Mouse (Mus musculus) cerebellum, adult 2 months (tissue): ENCODE measurements around the gene Klk1b11.

Experiments
- CTCF ChIP-seq: fragments of 200-500 bp; IDR thresholded peaks from 2 replicates; pipeline ENCODE4 v1.5.1; 2011; ENCODE audit warnings: low read depth, mild to moderate bottlenecking, control low read depth, low read length, moderate library complexity, borderline replicate concordance; ENCODE audit not compliant: insufficient read depth
- POLR2A ChIP-seq: fragments of 200-500 bp; IDR thresholded peaks from 2 replicates; pipeline ENCODE4 v1.6.1; 2011; ENCODE audit warnings: low read length, control low read depth, borderline replicate concordance; ENCODE audit not compliant: insufficient read depth

DNA sequence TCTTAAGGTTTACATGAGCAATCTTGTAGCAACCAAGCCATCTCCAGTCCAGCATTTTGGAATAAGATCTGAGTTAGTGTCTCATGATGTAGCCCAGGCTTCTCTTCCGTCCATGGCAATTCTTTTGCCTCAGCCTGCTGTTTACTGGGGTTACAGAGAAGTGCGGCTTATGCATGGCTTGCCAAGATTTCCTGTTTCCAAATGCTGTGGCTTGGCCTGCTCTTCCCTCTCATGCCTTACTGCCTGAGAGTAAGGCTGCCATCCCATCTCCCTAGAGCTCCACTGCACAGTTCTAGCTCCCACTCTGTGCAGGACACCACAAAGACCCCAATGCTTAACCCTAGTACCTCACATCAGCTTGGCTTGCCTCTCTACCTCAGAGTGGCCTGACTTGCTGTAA, 28.1 kb upstream of the Klk1b11 start:
- no peak for TF ChIP-seq CTCF
- TF ChIP-seq POLR2A: no peak
